Mouse (Mus musculus) c-Kit-positive CD71-positive TER-119-negative erythroid progenitor cells, embryonic 14.5 days (primary cell): Measurements from ENCODE around the gene Ranbp6.

Experiments used
- DNase-seq: peaks from one replicate; pipeline ENCODE4 v3.0.0-alpha.2; 2013; ENCODE audit warnings: low read depth

Gene Ranbp6

DNA sequence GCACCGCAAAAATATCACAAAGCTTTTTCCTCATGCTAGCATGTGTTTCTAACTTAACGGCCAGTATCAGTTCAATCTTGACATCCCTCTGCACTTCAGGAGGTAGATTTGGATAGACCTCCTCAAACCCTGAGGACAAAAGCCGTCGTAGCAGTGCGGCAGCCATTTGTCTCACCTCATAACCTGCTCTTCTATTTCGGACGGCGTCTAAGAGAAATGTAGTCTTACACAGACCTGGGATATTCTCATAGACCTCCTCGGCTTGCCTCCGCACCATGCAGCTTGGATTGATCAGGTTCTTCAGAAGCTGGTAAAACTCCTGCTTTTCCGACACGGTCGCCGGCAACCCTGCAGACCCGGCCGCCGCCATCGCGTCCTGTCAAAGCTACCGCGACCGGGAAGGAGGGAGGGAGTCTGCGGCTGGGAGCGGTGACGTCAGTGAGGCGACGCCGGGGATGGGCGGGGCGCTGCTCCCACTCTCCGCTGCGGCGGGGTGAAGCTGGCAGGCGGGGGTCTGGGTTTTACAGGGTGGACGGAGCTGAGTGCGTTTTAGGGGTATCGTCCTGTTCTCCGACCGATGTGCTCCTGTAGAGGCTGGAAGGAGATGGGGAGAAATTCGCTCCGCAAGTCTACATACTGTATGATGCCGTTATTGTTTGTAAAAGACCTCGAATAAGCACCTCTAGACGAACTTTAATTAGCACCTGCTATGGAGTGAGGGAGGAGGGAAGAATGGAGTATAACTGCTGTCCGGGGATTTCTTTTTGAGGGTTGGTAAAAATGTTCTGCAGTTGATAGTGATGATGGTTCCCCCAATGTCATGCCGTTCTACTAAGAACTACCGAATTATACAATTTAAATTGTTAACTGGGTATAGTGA, at the start of gene Ranbp6:
TSS of gene Ranbp6 (minus strand) at position 394 of the 880 bp plus-strand sequence.
- DNase-seq = peak; percentile 71

DNA sequence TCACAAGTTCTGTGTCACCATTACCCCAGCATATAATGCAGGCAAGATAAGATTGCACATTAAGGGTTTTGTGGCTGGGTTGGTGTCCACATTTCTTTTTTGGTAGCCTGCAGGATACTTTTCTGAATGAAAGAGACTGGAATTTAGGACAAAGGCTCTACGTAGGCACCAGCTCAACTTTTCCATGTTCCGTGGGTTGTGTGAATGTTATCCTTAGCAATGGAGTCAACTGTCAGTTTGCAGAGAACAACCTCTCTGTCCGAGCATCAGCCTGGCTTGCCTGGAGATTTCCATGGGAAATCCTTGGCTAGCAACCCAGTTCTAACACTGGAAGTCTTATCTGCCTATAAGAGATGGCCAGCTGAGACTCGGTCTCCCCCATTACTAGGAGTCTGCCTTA, 48.0 kb upstream of the Ranbp6 start:
- DNase-seq = no peak

DNA sequence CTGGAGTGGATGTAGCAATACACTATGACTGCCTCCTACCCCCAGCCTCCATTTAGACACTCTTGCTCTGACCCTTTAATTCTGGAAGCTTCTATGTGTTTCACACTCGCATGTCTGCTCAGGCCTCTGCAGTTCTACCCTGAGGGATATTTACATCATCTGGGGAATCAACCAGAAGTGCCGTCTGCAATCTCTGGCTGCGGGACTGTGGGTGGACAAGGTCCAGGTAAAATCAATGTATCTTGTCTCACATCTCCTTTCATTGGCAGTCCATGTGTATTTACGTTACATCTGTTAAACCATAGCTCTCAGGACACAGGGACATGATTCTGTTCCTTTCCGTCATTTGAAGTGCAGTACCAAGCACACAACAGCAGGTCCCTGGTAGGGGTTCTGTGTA, 44.5 kb upstream of the Ranbp6 start:
- DNase-seq = no peak

DNA sequence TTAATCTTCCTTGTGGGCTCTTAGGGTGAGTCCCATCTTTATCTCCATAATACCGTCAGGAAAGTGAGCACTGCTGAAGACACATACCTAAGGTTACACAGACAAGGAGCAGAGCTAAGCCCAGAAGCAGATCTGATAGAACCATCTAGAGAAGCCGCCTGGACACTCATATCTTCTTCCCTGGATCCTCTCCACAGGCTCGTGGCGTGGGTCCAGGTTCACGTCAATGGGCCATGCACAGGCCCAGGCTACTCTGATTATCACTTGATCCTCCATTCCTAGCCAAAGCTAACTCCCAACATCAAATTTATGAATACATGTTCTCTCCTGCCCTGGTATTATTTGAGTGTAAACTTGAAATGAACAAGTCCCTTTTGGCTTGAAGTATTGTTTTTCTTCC, 40.9 kb upstream of the Ranbp6 start:
- DNase-seq = no peak

- no peak for DNase-seq
Measured at GRCm38 (mm10) chr19:29851036-29851690, 38.4 kb upstream of the Ranbp6 start.

- no peak for DNase-seq
Measured at GRCm38 (mm10) chr19:29849924-29850551, 37.3 kb upstream of the Ranbp6 start.

DNA sequence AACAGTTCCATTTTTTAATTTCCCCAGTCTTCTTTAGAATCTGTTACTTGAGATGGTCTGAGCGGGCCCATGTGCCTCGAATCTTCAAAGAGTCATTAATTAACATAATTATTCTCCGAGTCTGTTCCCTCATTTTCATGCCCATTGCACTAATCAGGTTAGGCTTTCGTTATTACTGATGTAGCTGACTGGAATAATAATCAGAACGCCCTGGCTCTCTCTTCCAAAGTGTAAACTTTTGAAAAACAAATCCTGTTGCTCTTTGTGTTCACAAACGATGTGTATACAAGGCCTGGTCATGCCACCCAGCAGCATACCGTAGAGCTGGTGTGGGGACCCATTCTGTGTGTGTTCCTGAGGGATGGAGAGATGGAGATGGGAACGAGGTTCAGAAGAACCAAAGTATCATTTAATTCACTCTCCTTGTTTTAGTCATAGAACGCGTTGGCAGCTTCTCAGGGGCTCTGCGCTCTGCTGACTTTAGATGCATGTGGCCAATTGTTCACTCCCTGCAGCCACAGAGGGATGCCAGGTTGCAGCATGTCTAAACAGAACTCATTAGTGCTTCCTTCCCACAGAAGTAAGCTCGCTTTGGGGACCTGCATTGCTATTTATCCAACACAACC, 31.4 kb upstream of the Ranbp6 start:
- DNase-seq = no peak

GRCm38 (mm10) chr19:29843641-29844035, 30.9 kb upstream of the Ranbp6 start:
- no peak for DNase-seq

DNA sequence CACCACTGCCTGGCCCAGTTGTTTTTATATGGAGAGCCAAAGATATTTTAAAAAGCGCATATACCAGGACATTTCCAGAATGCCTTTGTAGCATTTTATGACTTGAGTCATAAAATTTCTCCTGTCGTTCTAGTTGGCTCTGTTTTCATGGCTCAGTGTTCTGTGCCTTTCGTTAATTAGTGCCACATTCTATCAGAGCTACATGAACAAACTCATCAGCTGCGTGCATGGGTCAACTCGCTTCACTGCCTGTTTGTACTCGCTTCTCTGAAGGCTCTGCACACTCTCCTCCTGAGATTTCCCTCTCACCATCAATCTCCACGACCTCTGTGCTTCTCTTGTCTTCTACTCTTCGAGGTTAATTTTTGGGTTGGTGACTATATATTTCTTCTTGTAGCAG, 30.2 kb upstream of the Ranbp6 start:
- DNase-seq = no peak

DNA sequence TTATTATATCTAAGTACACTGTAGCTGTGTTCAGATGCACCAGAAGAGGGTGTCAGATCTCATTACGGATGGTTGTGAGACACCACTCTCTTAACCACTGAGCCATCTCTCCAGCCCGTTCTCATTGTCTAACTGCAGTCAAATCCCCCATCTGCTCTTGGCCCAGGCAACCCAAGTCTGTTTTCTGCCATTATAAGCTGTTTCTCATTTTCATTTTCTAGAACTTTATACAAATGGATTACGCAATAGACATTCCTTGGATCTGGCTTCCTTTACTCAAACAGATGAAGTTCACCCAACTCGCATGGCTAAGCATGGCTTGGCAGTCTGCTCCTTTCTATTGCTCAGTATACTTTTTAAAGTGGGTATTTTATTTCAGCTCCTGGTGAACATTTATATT, 27.9 kb upstream of the Ranbp6 start:
- no peak for DNase-seq

- DNase-seq = no peak
Measured at GRCm38 (mm10) chr19:29838636-29839135, 25.9 kb upstream of the Ranbp6 start.

- no peak for DNase-seq
Measured at GRCm38 (mm10) chr19:29838171-29838570, 25.4 kb upstream of the Ranbp6 start.

- DNase-seq = no peak
Measured at GRCm38 (mm10) chr19:29835364-29836034, 22.7 kb upstream of the Ranbp6 start.

DNA sequence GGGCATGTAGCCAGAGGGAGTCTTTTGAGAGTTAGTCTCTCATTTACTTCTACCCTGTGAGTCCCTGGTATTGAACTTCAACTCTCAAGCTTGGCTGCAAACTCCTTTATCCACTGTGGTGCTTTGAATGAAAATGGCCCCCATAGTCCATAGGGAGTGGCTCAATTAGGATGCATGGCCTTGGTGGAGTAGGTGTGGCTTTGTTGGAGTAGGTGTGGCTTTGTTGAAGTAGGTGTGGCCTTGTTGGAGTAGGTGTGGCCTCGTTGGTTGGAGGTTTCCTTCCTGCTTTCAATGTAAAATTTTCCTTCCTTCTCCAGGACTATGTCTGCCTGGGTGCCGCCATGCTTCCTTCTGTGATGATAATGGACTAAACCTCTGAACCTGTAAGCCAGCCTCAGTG, 18.1 kb upstream of the Ranbp6 start:
- no peak for DNase-seq

- DNase-seq = no peak
Measured at GRCm38 (mm10) chr19:29828558-29828957, 15.8 kb upstream of the Ranbp6 start.

- DNase-seq = no peak
Measured at GRCm38 (mm10) chr19:29826686-29827085, 13.9 kb upstream of the Ranbp6 start.

GRCm38 (mm10) chr19:29825003-29825402, 12.2 kb upstream of the Ranbp6 start:
- DNase-seq = no peak

GRCm38 (mm10) chr19:29824034-29824700, 11.4 kb upstream of the Ranbp6 start:
- no peak for DNase-seq

- DNase-seq = no peak
Measured at GRCm38 (mm10) chr19:29823456-29824010, 10.8 kb upstream of the Ranbp6 start.

- DNase-seq = peak; percentile 63
Measured at GRCm38 (mm10) chr19:29820966-29821365, 8.2 kb upstream of the Ranbp6 start.

- DNase-seq = no peak
Measured at GRCm38 (mm10) chr19:29810022-29810421, 2.8 kb downstream of the Ranbp6 start.
